Mouse (Mus musculus): ENCODE measurements at regions not wholly inside any gene's neighbourhood (a gene's known extent, or its start where the extent isn't known, plus 50 kb on each side); places are given as distances from the start of the nearest gene placed in this dataset.

GRCm38 (mm10) chr1:186376906-186377623 lies 260.0 kb upstream of the Lyplal1 start:
- TF ChIP-seq CTCF (IDR thresholded peaks at IDR 0.05; ENCODE audit: extremely low read depth, insufficient read depth, low read length) = no peak
- TF ChIP-seq POLR2A (IDR thresholded peaks at IDR 0.05; ENCODE audit: extremely low read depth, insufficient read depth, low read length) = no peak

Measured in cortical plate, adult 2 months (tissue).